ENCODE assay signal across 10 mouse cellular contexts in the genomic region with DNA sequence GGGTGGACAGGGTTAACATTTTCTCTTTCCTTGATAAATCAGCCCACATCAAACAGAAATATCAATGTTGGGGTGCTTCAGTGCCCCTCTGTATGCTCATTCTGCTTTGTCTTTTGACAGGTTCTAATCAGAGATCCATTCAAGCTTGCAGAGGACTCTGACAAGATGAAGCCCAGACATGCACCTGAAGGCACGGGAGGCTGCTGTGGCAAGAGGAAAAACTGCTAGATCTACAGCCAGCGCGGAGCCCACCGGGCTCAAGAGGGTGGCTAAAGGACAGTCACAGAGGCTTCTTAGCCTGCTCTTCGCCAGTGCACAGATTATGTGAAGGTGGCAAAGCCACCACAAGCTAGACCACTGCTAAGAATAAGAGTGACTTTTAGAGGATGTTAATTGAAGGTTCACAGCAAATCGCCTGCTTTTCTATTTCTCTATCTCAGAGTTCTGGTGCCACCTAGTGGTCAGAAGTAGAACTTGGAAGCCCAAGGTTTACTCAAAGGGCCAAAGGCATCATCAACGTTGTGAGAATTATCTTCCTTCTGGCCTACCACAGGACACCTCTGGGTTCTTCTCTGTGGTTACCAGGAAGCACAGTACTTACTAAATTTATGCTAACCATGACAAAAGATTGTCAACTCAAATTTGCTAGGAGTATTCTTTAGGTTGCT. TPM values are rescaled to one million over a fixed set of nuclear protein-coding genes. Genes with fewer than 3 reads are reported as not detected.
A peak's percentile ranks its signal among the peaks of the same experiment; 100 is the strongest.
DNase-seq lines count a peak whose midpoint lies in the region; ATAC-seq lines count a peak whose summit lies in the region.
"Had no signal": no experiment of that assay in that cellular context is flagged by ENCODE, and none has a peak within 500 bp of the region (broad histone marks: within the 10 kb centered on the region; RNA-seq: fewer than 3 reads in every experiment).

No protein-coding gene starts in this region.

- 0 out of 2 replicates have a peak, but pooled peaks cover 4% of the 10 kb centered on the region for H3K36me3 ChIP-seq in kidney, embryonic 15.5 days
- H3K36me3 ChIP-seq in midbrain, embryonic 14.5 days (ENCODE audit: control insufficient read depth, insufficient read depth, low read length) = no peaks in the 10 kb centered on the region
- H3K36me3 ChIP-seq: embryonic facial prominence, embryonic 12.5 days had no signal

- H3K27ac ChIP-seq in kidney, embryonic 15.5 days = no peak overlapping the region
- no peak overlapping the region for H3K27ac ChIP-seq in midbrain, embryonic 14.5 days (replicated peaks; ENCODE audit: low read depth, low read length)
- H3K27ac ChIP-seq: embryonic facial prominence, embryonic 12.5 days; macrophage had no signal

- WGBS in kidney, embryonic 15.5 days = 57% methylated on average over 7 of the region's 7 CpGs
- WGBS in midbrain, embryonic 14.5 days = 52% methylated on average over 7 of the region's 7 CpGs

- no peaks in the 10 kb centered on the region for H3K27me3 ChIP-seq in kidney, embryonic 15.5 days
- no peaks in the 10 kb centered on the region for H3K27me3 ChIP-seq in midbrain, embryonic 14.5 days (ENCODE audit: control insufficient read depth, insufficient read depth, low read length)
- H3K27me3 ChIP-seq: embryonic facial prominence, embryonic 12.5 days had no signal

- DNase-seq in kidney, adult 11 months = peak; percentile 28
- DNase-seq in adipocyte (ENCODE audit: low spot score) = peak; percentile 86
- peak; percentile 88 for DNase-seq in embryo, embryonic 10.5 days (ENCODE audit: low spot score)
- peak; percentile 49 to 83 for DNase-seq in heart, postnatal 14 days
- DNase-seq in layer of hippocampus, postnatal 14 days (ENCODE audit: low spot score in 2 of 2) = peak; percentile 66 to 82
- DNase-seq in midbrain, embryonic 14.5 days = peak; percentile 92
- peak; percentile 62 for DNase-seq in testis, postnatal 14 days (ENCODE audit: low spot score)

- no peak for ATAC-seq in kidney, embryonic 15.5 days (replicated peaks; ENCODE audit: low FRiP score)
- no peak for ATAC-seq in midbrain, embryonic 14.5 days (ENCODE audit: low FRiP score, low TSS enrichment)

- no peak overlapping the region for H3K4me3 ChIP-seq in kidney, embryonic 15.5 days (replicated peaks)
- no peak overlapping the region for H3K4me3 ChIP-seq in midbrain, embryonic 14.5 days (replicated peaks; ENCODE audit: low read depth, low read length)
- H3K4me3 ChIP-seq: embryonic facial prominence, embryonic 12.5 days had no signal

- no peaks in the 10 kb centered on the region for H3K4me1 ChIP-seq in kidney, embryonic 15.5 days
- H3K4me1 ChIP-seq in midbrain, embryonic 14.5 days (ENCODE audit: control insufficient read depth, insufficient read depth, low read length) = 0 out of 2 replicates have a peak, but pooled peaks cover 4% of the 10 kb centered on the region
- H3K4me1 ChIP-seq: embryonic facial prominence, embryonic 12.5 days had no signal

- H3K9ac ChIP-seq in kidney, embryonic 15.5 days = no peak overlapping the region
- no peak overlapping the region for H3K9ac ChIP-seq in midbrain, embryonic 14.5 days (replicated peaks; ENCODE audit: low read length)
- H3K9ac ChIP-seq: embryonic facial prominence, embryonic 12.5 days had no signal

- H3K4me2 ChIP-seq in kidney, embryonic 15.5 days = no peak overlapping the region
- no peak overlapping the region for H3K4me2 ChIP-seq in midbrain, embryonic 14.5 days (ENCODE audit: low read length)
- H3K4me2 ChIP-seq: embryonic facial prominence, embryonic 12.5 days had no signal

- intact Hi-C loops in heart, postnatal 14 days (cut with DNase I) = loop anchor here (1.0 kb wide), 2 partner anchors 70 to 152 kb away; no protein-coding TSS in a partner anchor

- no peaks in the 10 kb centered on the region for H3K9me3 ChIP-seq in kidney, embryonic 15.5 days (replicated peaks)
- no peaks in the 10 kb centered on the region for H3K9me3 ChIP-seq in midbrain, embryonic 14.5 days (ENCODE audit: control insufficient read depth, low read length)
- H3K9me3 ChIP-seq: embryonic facial prominence, embryonic 12.5 days had no signal

RNA-seq across cellular contexts. Expression of a gene that starts 20.9 kb away (rescaled TPM):
- 6.1 and 7.9 TPM in 2 replicates for polyA plus RNA-seq in kidney, embryonic 15.5 days (2015; fragmentation: Nextera tagmentation; extraction: Ambion mirVana)
- total RNA-seq in heart, postnatal 14 days (2021) = 1 to 10 TPM; 6.4 to 7.2 TPM
- 10 to 100 TPM; 32.1 to 36.0 TPM for total RNA-seq in layer of hippocampus, postnatal 14 days (2021)
- 7.9 and 8.1 TPM in 2 replicates for polyA plus RNA-seq in midbrain, embryonic 14.5 days (2014; fragmentation: Nextera tagmentation; extraction: Ambion mirVana)

RNA-seq across cellular contexts. Expression of a gene that starts 33.2 kb away (rescaled TPM):
- polyA plus RNA-seq in kidney, embryonic 15.5 days (2015; fragmentation: Nextera tagmentation; extraction: Ambion mirVana) = 45.6 and 47.0 TPM in 2 replicates
- total RNA-seq in heart, postnatal 14 days (2021) = 10 to 100 TPM; 73.6 to 79.9 TPM
- 10 to 100 TPM; 16.4 to 16.7 TPM for total RNA-seq in layer of hippocampus, postnatal 14 days (2021)
- polyA plus RNA-seq in midbrain, embryonic 14.5 days (2014; fragmentation: Nextera tagmentation; extraction: Ambion mirVana) = 38.8 and 42.5 TPM in 2 replicates

RNA-seq across cellular contexts. Expression of a gene that starts 50.8 kb away (rescaled TPM):
- 17.5 and 17.9 TPM in 2 replicates for polyA plus RNA-seq in kidney, embryonic 15.5 days (2015; fragmentation: Nextera tagmentation; extraction: Ambion mirVana)
- 1 to 10 TPM; 8.7 to 9.6 TPM for total RNA-seq in heart, postnatal 14 days (2021)
- total RNA-seq in layer of hippocampus, postnatal 14 days (2021) = 10 to 100 TPM; 18.7 to 21.2 TPM
- 21.6 and 23.3 TPM in 2 replicates for polyA plus RNA-seq in midbrain, embryonic 14.5 days (2014; fragmentation: Nextera tagmentation; extraction: Ambion mirVana)

Comparison
In these comparisons a context has a peak if more than half of its experiments do, and no peak if none do; other contexts are left out.
1. DNase-seq: peak in every context shown above with its lines; median percentile 92 in midbrain, embryonic 14.5 days; 88 in embryo, embryonic 10.5 days; 86 in adipocyte; 74 in layer of hippocampus, postnatal 14 days; 66 in heart, postnatal 14 days; 62 in testis, postnatal 14 days; 28 in kidney, adult 11 months.
2. RNA of a gene that starts 20.9 kb away (total RNA-seq): 32.1 to 36.0 TPM in layer of hippocampus, postnatal 14 days; 6.4 to 7.2 TPM in heart, postnatal 14 days; every median in the first group is over 4 times any median in the second.
3. RNA of a gene that starts 33.2 kb away (total RNA-seq): 73.6 to 79.9 TPM in heart, postnatal 14 days; 16.4 to 16.7 TPM in layer of hippocampus, postnatal 14 days; every median in the first group is over 4 times any median in the second.